Mouse (Mus musculus): Measurements from ENCODE around the gene Pus10. TPM values are rescaled to one million over a fixed set of nuclear protein-coding genes. Genes with fewer than 3 reads are reported as not detected.

The Pus10 gene
- polyA plus RNA-seq, 1 experiment = 4.3 TPM

DNA sequence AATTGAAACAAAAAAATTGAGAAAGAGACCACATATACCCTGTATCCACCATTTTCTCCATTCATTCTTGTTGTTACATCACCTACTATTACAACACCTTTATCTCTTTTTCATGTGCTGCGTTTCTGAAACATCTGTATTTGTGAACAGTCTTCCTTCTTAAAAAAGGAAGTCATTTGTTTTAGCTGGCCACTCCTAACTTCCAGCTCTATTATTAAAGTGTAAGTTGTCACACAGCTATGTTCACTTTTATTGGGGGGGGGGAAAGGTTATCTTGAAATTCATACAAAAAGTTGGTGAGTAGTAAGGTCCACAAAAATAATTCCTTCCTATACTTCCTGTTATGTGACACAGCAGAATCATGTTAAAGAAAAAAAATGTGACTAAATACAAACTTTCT lies 102.5 kb downstream of the Pus10 start:
- H3K4me3 ChIP-seq = no peak overlapping the region
- TF ChIP-seq MAX (IDR thresholded peaks at IDR 0.05; ENCODE audit: low read depth) (no peak), TCF12 (IDR thresholded peaks at IDR 0.05; ENCODE audit: insufficient read depth, poor library complexity, severe bottlenecking) (no peak), SRF (IDR thresholded peaks at IDR 0.05; ENCODE audit: control insufficient read depth, insufficient read length, low read depth) (no peak), E2F4 (IDR thresholded peaks at IDR 0.05; ENCODE audit: insufficient read depth) (no peak), CEBPB (IDR thresholded peaks at IDR 0.05; ENCODE audit: insufficient read depth, poor library complexity, severe bottlenecking) (no peak), POLR2AphosphoS2 (IDR thresholded peaks at IDR 0.05; ENCODE audit: insufficient read length, low read depth) (no peak), POLR2A (IDR thresholded peaks at IDR 0.05; ENCODE audit: insufficient read length, low read depth) (no peak), USF1 (IDR thresholded peaks at IDR 0.05; ENCODE audit: low read depth) (no peak), TCF3 (IDR thresholded peaks at IDR 0.05; ENCODE audit: insufficient read length, low read depth) (no peak), MYOD1 (IDR thresholded peaks at IDR 0.05; ENCODE audit: control insufficient read depth in 1 of 3, insufficient read length in 2 of 3, low read depth in 2 of 3) (no peak), REST (IDR thresholded peaks at IDR 0.05; ENCODE audit: insufficient read depth, insufficient read length) (no peak), MYOG (IDR thresholded peaks at IDR 0.05; ENCODE audit: control insufficient read depth in 1 of 3, insufficient read depth in 1 of 3, insufficient read length in 2 of 3, low read depth in 2 of 3) (no peak)
- H3K36me3 ChIP-seq (ENCODE audit: control insufficient read depth, insufficient read depth) = no peaks in the 10 kb centered on the region
- no peak overlapping the region for H3ac ChIP-seq (ENCODE audit: control insufficient read depth, insufficient read length)
- H3K79me2 ChIP-seq (ENCODE audit: control insufficient read depth, insufficient read depth) = peaks cover 31% of the 10 kb centered on the region
- H3K4me2 ChIP-seq (ENCODE audit: low read depth) = no peak overlapping the region
- H3K27me3 ChIP-seq (ENCODE audit: control insufficient read depth, insufficient read depth, insufficient read length) = no peaks in the 10 kb centered on the region

DNA sequence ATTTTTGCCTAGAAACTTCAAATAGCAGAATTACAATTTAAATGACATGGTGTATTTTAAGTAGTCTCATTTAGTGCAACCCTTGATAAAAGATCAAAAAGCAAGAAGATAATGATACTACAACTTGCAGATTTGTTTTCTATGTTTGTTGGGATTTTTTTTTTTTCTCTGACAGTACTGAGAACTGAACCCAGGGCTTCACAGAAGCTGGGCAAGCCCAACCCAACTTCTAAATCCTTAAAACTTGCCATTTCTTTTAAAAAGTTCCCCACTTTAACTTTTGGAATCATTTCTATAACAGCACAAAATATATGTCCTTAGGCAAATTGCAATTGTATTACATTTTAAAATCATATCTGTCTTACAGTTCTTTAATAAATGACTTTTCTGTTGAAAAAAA lies 103.6 kb downstream of the Pus10 start:
- no peak for TF ChIP-seq REST (IDR thresholded peaks at IDR 0.05; ENCODE audit: insufficient read depth, insufficient read length)
- TF ChIP-seq MYOD1 (IDR thresholded peaks at IDR 0.05; ENCODE audit: control insufficient read depth in 1 of 3, insufficient read length in 2 of 3, low read depth in 2 of 3) = no peak
- TF ChIP-seq MAX (IDR thresholded peaks at IDR 0.05; ENCODE audit: low read depth) = no peak
- TF ChIP-seq TCF12 (IDR thresholded peaks at IDR 0.05; ENCODE audit: insufficient read depth, poor library complexity, severe bottlenecking) = no peak
- no peak for TF ChIP-seq USF1 (IDR thresholded peaks at IDR 0.05; ENCODE audit: low read depth)
- no peak for TF ChIP-seq TCF3 (IDR thresholded peaks at IDR 0.05; ENCODE audit: insufficient read length, low read depth)
- no peak for TF ChIP-seq MYOG (IDR thresholded peaks at IDR 0.05; ENCODE audit: control insufficient read depth in 1 of 3, insufficient read depth in 1 of 3, insufficient read length in 2 of 3, low read depth in 2 of 3)
- TF ChIP-seq POLR2AphosphoS2 (IDR thresholded peaks at IDR 0.05; ENCODE audit: insufficient read length, low read depth) = no peak
- TF ChIP-seq E2F4 (IDR thresholded peaks at IDR 0.05; ENCODE audit: insufficient read depth) = no peak
- no peak for TF ChIP-seq CEBPB (IDR thresholded peaks at IDR 0.05; ENCODE audit: insufficient read depth, poor library complexity, severe bottlenecking)
- no peak for TF ChIP-seq SRF (IDR thresholded peaks at IDR 0.05; ENCODE audit: control insufficient read depth, insufficient read length, low read depth)
- TF ChIP-seq POLR2A (IDR thresholded peaks at IDR 0.05; ENCODE audit: insufficient read length, low read depth) = no peak
- Histone ChIP-seq H3K36me3 (ENCODE audit: control insufficient read depth, insufficient read depth) (no peaks in the 10 kb centered on the region), H3K4me3 (peak overlapping the region; percentile 70), H3K27me3 (ENCODE audit: control insufficient read depth, insufficient read depth, insufficient read length) (no peaks in the 10 kb centered on the region), H3K79me2 (ENCODE audit: control insufficient read depth, insufficient read depth) (peaks cover 31% of the 10 kb centered on the region), H3ac (ENCODE audit: control insufficient read depth, insufficient read length) (no peak overlapping the region), H3K4me2 (ENCODE audit: low read depth) (peak overlapping the region; percentile 77)

GRCm38 (mm10) chr11:23769686-23770509 lies 104.4 kb downstream of the Pus10 start:
- Histone ChIP-seq H3ac (ENCODE audit: control insufficient read depth, insufficient read length) (peak overlapping the region; percentile 64), H3K4me2 (ENCODE audit: low read depth) (peak overlapping the region; percentile 77), H3K36me3 (ENCODE audit: control insufficient read depth, insufficient read depth) (no peaks in the 10 kb centered on the region), H3K27me3 (ENCODE audit: control insufficient read depth, insufficient read depth, insufficient read length) (no peaks in the 10 kb centered on the region), H3K79me2 (ENCODE audit: control insufficient read depth, insufficient read depth) (peaks cover 31% of the 10 kb centered on the region), H3K4me3 (peak overlapping the region; percentile 70)
- TF ChIP-seq POLR2A (IDR thresholded peaks at IDR 0.05; ENCODE audit: insufficient read length, low read depth) (no peak), TCF3 (IDR thresholded peaks at IDR 0.05; ENCODE audit: insufficient read length, low read depth) (no peak), E2F4 (IDR thresholded peaks at IDR 0.05; ENCODE audit: insufficient read depth) (no peak), MYOG (IDR thresholded peaks at IDR 0.05; ENCODE audit: control insufficient read depth in 1 of 3, insufficient read depth in 1 of 3, insufficient read length in 2 of 3, low read depth in 2 of 3) (no peak), POLR2AphosphoS2 (IDR thresholded peaks at IDR 0.05; ENCODE audit: insufficient read length, low read depth) (no peak), MAX (IDR thresholded peaks at IDR 0.05; ENCODE audit: low read depth) (no peak), CEBPB (IDR thresholded peaks at IDR 0.05; ENCODE audit: insufficient read depth, poor library complexity, severe bottlenecking) (no peak), SRF (IDR thresholded peaks at IDR 0.05; ENCODE audit: control insufficient read depth, insufficient read length, low read depth) (no peak), TCF12 (IDR thresholded peaks at IDR 0.05; ENCODE audit: insufficient read depth, poor library complexity, severe bottlenecking) (no peak), USF1 (IDR thresholded peaks at IDR 0.05; ENCODE audit: low read depth) (no peak), REST (IDR thresholded peaks at IDR 0.05; ENCODE audit: insufficient read depth, insufficient read length) (no peak), MYOD1 (IDR thresholded peaks at IDR 0.05; ENCODE audit: control insufficient read depth in 1 of 3, insufficient read length in 2 of 3, low read depth in 2 of 3) (no peak)

GRCm38 (mm10) chr11:23770510-23770759 lies 105.0 kb downstream of the Pus10 start:
- no peaks in the 10 kb centered on the region for H3K27me3 ChIP-seq (ENCODE audit: control insufficient read depth, insufficient read depth, insufficient read length)
- H3K79me2 ChIP-seq (ENCODE audit: control insufficient read depth, insufficient read depth) = peaks cover 31% of the 10 kb centered on the region
- peak overlapping the region; percentile 70 for H3K4me3 ChIP-seq
- no peaks in the 10 kb centered on the region for H3K36me3 ChIP-seq (ENCODE audit: control insufficient read depth, insufficient read depth)
- H3ac ChIP-seq (ENCODE audit: control insufficient read depth, insufficient read length) = peak overlapping the region; percentile 64
- TF ChIP-seq POLR2A (IDR thresholded peaks at IDR 0.05; ENCODE audit: insufficient read length, low read depth) (peak; percentile 79), SRF (IDR thresholded peaks at IDR 0.05; ENCODE audit: control insufficient read depth, insufficient read length, low read depth) (peak; percentile 20), MYOG (IDR thresholded peaks at IDR 0.05; ENCODE audit: control insufficient read depth in 1 of 3, insufficient read depth in 1 of 3, insufficient read length in 2 of 3, low read depth in 2 of 3) (no peak), MAX (IDR thresholded peaks at IDR 0.05; ENCODE audit: low read depth) (no peak), USF1 (IDR thresholded peaks at IDR 0.05; ENCODE audit: low read depth) (no peak), CEBPB (IDR thresholded peaks at IDR 0.05; ENCODE audit: insufficient read depth, poor library complexity, severe bottlenecking) (no peak), POLR2AphosphoS2 (IDR thresholded peaks at IDR 0.05; ENCODE audit: insufficient read length, low read depth) (no peak), E2F4 (IDR thresholded peaks at IDR 0.05; ENCODE audit: insufficient read depth) (no peak), TCF12 (IDR thresholded peaks at IDR 0.05; ENCODE audit: insufficient read depth, poor library complexity, severe bottlenecking) (no peak), TCF3 (IDR thresholded peaks at IDR 0.05; ENCODE audit: insufficient read length, low read depth) (no peak), REST (IDR thresholded peaks at IDR 0.05; ENCODE audit: insufficient read depth, insufficient read length) (no peak), MYOD1 (IDR thresholded peaks at IDR 0.05; ENCODE audit: control insufficient read depth in 1 of 3, insufficient read length in 2 of 3, low read depth in 2 of 3) (peak in 1 of 3 experiments; percentile 41)
- peak overlapping the region; percentile 77 for H3K4me2 ChIP-seq (ENCODE audit: low read depth)

Data from myocyte (in vitro differentiated cells).